Mouse (Mus musculus): ENCODE data around the gene Epb41l4b.

GRCm38 (mm10) chr4:57041211-57041610 is 102.0 kb downstream of the Epb41l4b start:
- TF ChIP-seq CTCF (IDR thresholded peaks at IDR 0.05; ENCODE audit: low read depth, low read length) (no peak), POLR2A (IDR thresholded peaks at IDR 0.05; ENCODE audit: insufficient read depth, low read length) (no peak), EP300 (IDR thresholded peaks at IDR 0.05; ENCODE audit: insufficient read depth, low read depth, low read length) (no peak)

Measured in ES-Bruce4 (cell line).